Mouse (Mus musculus): ENCODE data around the gene Ubl5. TPM values are rescaled to one million over a fixed set of nuclear protein-coding genes. Genes with fewer than 3 reads are reported as not detected.
"Not testable (repeated sequence)": the region's sequence is repeated elsewhere in the genome, so short reads cannot be mapped to it uniquely, and the experiment has no call there.

Ubl5 gene
- total RNA-seq, 2 experiments from 2014 or later, result 236 to 246 TPM

DNA sequence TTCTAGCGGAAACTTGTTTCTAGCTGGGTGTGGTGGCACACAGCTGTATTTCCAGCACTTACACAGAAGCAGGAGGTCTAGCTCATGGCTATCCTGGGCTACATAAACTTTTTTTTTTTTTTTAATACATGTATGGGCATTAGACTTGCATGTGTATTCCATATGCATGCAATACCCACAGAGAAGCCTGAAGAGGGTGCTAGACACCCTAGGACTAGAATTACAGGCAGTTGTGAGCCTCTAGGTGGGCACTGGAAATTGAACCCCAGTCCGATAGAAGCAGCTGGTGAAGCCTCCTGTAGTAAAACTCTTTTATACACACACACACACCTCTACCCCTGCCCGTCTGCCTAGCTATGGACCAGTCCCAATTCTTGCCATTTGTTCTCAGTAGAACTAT, 11.2 kb downstream of the Ubl5 start:
- DNase-seq, result no peak

DNA sequence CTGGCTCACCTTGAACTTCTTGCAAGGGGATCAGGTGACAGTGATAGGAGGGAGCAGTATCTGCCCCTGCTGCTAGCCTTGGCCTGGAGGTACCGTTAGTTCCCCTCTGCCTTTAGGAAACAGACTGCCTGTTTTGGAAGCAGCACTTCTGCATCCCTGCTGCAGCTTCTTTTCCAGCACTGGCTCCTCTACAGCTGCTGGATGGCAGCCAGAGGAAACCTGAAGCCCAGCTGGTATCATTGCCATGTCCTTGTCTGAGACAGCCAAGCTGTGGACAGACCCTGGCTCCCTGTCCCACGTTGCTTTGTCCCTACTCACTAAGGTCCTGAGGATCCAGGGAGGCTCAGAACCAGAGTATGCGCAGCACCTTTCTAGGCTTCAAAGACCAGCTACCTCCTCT, 14.9 kb downstream of the Ubl5 start:
- peak; percentile 62 to 72 for DNase-seq

DNA sequence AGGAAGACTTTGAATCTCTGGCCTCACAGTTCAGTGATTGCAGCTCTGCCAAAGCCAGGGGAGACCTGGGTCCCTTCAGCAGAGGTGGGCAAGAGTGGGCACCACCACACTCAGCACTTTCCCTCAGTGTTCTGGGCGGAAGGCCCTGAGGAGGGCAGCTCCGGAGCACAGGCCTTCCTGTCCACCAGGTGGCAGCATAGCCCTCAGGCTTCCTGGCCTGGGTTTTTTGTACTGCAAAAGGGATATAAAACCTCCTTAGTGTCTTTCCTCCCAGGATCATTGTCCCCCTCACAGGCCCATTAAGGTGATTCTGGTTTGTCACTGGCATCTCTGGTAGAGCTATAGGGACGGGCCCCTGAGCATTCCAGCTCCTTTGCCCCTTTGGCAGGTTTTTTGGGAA, 19.6 kb downstream of the Ubl5 start:
- peak; percentile 42 to 79 for DNase-seq

DNA sequence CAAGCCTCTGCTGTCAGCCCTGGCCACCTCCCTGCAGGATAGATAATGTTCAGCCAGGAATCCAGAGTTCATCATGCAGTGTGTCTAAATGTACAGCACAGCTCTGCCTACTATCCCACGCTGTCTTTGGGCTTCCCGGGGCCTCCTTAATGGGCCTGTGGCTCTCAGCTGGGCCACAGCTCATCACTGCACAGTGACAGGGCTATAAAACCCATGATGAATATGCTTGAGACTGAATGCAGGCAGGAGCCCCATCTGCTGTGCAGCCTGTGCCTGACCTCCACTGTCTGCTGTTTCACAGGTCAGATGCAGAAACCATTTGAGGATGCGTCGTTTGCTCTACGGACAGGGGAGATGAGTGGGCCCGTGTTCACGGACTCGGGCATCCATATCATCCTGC, 20.2 kb downstream of the Ubl5 start:
- DNase-seq, result no peak

DNA sequence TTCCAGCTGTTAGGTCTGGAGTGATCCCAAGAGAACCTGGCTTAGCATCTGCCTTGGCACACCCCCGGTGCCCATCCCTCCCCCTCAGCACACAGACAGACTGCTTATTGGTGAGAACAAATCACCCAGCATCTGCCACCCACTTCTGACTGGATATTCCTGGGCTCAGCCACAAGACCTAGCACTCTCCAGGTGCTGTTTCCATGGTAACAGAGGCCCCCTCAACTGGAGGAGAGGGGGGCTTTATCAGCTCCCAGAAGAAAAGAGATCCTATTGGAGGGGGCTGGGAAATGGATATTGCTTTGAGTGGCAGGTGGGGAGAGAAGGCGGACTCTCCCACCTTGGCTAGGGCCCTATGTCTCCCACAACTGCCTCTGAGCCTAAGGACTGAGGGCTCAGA, 21.3 kb downstream of the Ubl5 start:
- DNase-seq, result no peak

DNA sequence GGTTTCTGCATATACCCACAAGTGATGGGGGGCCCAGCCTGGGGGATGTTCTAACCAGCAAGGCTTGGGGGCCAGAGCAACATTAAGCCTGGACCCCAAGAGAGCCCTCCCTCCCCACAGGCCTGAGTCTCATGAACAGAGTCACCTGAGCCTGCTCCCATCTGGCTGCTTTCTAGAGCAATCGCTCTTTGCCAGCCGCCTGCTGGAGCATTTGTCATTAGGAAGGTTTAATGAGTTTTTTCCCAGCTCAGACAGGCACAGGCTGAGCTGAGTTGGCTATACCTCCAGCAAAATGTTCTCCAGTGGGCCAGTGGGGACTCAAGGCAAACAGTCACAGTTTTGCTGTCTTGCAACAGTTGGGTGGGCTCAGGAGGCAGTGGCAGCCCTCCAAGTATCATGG, 21.7 kb downstream of the Ubl5 start:
- DNase-seq, result no peak

DNA sequence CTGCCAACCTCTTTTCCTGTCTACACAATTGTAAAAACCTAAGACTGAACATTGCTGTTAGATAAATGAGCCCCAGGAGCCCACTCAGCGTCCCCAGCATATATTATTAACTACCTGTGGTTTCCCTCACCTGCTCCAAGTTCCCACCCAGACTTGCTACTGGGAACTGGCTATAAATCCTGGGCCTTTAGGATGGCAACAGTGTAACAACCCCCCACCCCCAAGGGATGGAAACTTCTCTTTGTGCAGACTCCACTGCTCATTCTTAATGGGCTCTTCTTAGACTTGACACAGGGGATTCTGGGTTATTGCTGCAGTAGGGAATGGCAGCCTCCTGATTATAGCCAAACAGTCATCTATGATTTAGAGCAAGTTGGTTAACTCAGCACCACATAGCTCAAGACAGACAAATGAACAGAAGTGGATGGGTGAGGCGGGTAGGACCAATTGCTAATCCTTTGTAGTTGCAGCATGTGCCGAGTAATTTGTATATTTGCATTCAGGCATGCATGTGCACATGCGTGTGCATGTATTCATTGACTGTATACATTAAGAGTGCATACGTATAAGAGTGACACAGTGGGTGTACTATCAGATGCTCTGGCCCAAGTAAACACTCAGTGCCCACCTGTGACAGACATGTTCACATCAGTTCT, 22.4 kb downstream of the Ubl5 start:
- DNase-seq, result no peak

DNA sequence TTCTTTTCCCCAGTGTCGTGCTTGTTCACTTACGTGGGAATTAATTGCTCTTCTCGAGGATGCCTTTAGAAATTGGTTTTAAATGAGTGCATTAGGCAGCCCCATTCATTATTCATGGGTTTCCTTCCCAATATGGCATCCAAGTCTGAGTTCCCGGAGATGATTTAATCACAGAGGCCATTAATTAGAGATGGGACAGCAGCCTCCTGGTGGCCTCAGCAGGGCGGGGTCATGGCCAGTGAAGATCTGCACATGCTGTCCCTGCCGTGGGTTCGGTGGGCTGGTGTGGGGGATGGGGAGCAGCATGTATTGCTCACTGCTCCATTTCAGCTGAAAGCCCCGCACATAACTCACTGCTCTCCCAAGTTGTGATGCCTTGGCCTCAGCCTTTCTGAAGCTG, 23.2 kb downstream of the Ubl5 start:
- DNase-seq, result no peak

DNA sequence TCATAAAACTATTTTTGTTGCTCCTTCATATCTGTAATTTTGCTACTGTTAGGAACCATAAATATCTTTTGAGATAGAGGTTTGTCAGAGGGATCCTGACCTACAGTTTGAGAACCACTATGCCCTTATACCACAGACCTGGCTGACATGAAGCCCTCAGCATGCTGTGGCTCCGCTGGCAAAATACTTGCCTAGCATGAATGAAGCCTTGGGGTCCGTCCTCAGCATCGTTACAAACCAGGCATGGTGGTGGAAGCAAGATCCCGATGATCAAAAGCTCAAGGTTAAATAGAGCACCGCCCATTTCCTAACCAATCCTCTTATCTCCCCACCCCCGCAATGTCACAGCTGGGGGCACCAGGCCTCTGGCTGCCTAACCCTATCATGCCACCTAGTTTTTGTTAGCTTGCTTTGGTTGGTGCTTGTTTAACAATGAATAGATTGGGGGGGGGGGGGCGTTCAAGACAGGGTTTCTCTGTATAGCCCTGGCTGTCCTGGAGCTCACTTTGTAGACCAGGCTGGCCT, 23.9 kb downstream of the Ubl5 start:
- DNase-seq, result no peak

DNA sequence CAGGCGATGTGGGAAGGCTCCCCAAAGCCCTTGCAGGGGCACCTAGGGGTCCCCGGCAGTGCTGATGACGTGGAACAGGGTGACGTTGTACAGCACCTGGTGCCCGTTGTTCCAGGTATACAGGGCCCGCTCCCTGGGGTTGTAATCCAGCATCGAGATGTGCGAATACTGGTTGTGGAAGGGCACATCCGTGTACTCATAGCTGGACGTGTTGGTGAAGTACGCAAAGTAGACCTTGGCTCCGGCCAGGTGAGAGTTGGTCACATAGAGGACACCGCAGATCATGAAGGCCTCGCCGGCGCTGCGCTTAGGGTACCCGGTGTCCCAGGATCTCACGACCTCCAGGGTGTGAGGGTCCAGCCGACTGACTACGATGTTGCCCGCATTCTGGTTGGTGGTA, 25.4 kb downstream of the Ubl5 start:
- no peak for DNase-seq

DNA sequence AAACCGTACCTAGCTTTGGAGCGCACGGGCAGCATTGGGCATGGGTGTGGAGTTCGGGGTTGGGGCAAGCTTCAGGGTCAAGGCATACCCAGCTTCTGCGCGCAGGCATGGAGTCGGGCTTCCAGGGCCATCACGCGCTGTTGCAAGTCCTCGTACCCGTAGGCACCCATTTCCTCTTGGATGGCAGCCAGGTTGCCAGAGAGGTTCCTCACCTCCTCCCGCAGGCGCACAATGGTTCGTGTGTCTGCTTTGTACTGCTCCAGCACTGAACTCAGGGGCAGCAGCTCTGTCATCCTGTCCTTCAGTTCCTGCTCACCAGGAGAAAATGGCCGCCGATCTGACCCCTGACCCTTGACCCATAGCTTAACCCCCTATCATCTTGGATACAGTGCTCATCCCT, 29.4 kb downstream of the Ubl5 start:
- DNase-seq, result no peak

DNA sequence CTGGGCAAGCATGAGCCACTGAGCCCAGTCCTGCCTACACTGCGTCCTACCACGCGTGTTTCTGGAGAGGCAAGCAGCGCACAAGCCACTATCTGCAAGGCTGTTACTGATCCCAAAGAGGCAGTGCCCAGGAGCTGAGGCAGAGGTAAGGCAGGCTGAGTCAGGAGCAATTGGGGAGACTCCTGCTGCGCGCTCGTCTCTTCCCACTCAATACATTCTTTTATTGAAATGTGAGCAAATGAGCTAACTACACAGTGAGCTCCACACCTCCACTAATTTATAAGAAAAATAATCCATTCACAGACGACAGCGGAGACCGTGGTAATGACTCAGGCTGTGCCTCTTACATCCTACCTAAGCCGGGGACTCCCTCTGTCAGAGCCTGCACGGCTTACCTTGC, 35.2 kb downstream of the Ubl5 start:
- DNase-seq, result no peak

DNA sequence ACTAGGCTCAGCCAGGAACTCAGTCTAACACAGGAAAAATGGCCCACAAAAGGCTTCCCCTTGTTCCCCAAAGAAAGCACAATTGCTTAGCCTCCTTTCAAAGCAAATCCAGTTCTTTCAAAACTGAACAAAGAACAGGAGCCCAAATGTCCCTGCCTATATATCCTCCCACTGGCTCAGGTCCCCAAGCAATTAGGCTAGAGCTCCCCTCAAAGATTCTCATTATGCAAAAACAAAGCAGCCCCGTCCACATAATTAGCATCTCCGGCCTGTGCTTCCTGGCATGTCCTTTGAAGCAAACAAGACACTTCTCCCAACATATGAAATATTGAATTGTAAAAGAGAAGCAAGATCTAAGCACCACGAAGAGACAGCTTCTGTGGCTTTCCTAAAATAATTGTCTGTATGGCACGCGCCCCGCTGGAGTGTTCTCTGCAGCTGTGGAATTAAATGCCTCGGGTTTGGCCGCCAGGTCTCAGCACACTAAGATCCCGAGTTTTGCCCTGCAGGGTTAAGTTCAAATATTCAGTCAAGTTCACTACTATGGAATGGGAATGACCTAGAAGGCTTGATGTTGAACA, 37.8 kb downstream of the Ubl5 start:
- no peak for DNase-seq

DNA sequence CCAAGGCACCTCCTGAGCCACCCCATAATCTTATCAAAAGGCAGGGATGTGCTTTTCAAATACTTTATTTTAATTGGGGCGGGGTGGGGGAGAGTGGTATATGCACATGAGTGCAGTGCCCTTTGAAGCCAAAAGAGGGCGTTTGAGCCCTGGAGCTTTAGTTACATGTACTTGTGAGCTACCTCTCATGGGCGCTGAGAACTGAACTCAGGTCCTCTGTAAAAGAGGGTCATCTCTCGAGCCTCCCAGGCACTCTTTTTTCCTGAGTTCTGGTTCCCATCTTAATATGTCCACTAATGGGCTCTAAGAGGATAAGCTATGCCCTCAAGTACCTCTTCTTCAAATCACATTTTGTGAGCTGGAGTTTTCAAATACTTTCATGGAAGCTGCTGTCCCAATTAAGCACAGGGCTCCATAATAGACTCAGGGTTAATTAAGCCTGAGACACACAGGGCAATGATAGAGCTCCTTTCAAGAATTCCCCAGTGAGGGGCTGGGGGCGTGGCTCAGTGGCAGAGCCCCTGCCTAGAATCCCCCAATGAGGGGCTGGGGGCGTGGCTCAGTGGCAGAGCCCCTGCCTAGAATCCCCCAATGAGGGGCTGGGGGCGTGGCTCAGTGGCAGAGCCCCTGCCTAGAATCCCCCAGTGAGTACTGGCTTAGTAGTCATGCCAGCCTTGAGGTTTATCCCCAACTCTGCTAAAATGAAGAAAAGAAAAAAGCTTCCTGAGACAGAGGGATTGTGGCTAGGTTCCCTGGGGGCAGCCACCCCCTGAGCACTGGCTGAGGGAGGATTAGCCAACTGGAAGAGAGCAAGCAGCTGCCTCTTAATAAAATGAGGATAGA, 39.1 kb downstream of the Ubl5 start:
- DNase-seq, result no peak

DNA sequence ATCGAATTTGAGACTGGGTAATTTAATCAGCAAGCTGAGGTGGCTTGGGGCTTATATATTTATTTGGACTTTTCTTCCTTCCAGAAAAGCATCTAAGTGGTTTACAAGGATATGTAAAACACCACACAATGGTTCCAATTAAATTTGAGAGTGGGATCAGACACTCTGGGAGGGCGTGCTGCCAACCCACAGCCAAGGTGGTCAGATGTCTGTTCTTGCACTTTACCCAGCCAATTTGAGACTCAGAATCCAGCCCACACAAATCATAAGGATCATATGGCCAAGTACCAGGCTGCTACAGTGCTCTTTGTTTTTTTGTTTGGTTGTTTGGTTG, 39.7 kb downstream of the Ubl5 start:
- no peak for DNase-seq

DNA sequence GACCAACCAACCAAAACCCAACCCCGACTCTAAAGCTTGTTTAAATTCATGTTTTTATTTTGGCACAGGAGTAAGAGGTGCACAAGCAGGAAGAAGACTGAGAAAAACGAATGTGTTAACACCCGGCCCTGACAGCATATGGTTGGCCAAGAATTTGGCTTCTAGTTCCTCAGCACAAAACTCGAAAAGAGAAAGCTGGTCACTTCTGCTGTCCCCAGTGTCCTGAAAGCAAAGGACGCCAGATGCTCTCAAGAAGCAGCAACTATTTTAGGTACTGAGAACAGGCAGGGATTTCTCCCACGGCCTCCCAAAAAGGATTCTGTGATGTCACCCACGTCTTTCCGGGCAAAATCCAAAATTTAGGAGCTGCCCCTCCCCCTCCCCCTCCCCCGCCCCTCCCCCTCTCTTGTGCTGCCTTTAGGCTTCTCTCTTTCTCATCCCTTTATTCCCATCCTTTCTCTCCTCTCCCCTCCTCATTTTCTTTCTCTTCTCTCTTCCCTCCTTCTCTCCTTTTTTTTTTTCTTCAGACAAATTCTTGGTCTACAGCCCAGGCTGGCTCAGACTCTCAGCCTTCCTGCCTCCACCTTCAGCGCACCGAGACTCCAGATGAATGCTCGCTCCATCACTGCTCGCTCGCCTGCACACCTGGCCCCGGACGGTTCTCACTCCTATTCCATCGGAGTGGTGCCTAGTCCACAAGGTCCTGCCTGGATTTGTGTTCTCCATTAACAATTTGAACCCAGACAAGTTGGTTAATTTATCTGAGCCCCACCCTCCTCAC, 42.6 kb downstream of the Ubl5 start:
- no peak for DNase-seq

DNA sequence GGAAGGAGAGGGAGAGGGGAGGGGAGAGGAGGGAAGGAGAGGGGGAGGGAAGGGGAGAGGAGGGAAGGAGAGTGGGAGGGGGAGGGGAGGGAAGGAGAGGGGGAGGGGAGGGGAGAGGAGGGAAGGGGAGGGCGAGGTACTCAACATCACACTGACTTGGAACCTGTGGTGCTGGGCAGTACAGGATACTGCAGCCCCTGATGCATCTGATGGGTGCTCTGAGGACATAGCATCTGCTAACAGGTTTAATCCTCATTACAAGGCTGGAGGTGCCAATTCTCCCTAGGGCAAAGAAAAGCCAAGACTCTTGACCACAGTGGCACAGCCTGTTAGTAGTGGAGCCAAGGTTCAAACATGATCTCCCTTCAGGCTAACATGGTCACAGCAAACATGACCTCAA, 46.7 kb downstream of the Ubl5 start:
- no peak for DNase-seq

DNA sequence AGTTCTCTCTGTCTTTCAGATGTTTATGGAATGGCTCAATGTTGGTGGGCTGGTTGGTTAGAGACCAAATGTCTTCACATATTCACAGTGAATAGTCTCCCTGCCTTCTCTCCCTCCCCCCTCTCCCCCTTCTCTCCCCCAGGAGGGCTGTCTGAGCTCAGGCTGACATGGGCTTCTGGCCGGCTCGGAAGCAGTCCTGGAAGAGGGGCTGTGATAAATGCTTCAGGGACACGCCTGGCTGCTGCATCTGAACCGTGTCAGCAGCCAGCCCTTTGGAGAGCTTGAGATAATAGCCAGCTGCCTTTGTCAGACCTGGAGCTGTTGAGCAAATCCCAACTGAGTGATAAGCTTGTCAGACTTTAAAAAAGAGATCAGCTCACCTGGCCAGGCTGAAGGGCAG, 47.2 kb downstream of the Ubl5 start:
- DNase-seq, result no peak

DNA sequence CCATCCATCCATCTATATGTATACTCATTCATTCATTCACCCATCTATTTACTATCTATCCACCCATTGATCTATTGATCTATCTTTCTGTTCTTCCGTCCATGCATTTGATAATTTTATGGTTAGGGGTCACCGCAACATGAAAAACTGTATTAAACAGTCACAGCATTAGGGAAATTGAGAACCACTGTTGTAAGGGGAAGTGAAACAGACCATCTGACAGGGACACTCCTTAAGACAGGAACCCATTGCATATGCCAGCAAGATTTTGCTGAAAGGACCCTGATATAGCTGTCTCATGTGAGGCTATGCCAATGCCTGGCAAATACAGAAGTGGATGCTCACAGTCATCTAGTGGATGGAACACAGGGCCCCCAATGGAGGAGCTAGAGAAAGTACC, 47.8 kb downstream of the Ubl5 start:
- DNase-seq, result not testable (repeated sequence)

DNA sequence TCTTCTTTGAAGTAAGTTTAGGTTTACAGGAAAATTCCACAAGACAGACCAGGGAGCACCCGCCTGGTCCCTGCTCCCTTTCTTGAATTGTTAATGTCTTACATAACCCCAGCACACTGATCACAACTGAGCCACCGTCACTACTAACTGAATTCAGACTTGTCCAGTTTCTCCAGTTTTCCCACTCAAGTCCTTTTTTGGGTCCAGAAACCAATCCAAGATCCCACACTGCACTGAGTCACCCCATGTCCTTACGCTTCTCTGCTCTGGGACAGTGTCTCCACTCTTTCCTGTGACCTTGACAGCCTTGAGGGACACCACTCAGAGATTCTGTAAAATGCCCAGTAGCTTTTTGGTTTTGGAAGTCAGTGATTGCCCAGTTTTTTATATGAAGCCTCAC, 50.2 kb downstream of the Ubl5 start:
- no peak for DNase-seq

DNA sequence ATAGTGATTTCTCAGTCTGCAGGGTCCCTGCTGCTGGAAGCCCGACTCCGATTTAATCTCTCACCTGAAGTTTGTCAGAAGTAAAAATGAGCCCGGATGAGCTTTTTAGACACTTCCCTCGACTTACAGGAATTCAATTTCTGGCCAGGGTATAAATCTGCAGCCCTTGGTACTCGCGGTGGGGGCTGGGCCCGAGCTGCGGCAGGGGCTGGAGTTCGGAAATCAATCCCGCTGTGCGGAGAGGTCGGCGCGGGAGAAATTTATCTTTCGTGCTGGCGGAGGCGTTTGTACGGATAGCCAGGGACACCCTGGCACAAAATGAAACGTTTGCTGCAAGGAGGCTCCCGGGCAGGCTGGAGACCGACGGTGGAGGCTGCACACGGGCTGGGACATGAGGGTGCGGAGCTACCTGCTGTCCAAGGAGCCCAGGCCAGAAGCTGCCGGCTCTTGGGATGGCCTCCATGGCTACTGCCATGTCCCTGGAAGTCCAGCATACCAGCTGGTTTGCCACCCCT, 52.1 kb downstream of the Ubl5 start:
- DNase-seq, result no peak

DNA sequence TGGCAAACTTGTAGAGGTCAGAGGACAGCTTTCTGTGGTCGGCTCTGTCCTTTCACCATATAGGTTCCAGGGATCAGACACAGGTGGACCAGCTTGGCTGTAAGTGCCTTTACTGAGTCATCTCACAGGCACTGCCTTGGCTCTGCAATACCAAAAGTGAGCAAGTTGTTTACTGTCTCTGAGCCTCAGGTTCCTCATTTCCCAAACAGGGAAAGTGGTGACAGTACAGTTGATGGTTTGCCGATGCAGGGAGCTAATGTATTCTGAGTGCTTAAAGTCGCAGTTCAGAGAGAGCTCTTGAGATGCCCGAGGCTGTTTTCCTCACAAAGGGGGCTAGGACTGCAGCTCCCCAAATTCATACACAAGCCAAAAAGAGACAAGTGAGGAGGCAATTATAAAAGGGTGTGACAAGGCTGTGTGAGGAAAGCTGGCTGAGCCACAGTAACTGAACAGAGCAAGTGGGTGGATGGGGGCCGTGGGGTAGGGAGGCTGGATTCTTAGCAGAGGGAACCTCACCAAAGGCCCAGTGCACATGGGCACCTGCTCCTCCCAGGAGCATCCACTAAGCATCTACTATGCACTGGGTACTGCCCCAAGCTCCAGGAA, 53.5 kb downstream of the Ubl5 start:
- peak in 1 of 2 experiments; percentile 4 for DNase-seq
